Mouse (Mus musculus) limb, embryonic 14.5 days (tissue): ENCODE measurements around the gene Scaf4. TPM values are rescaled to one million over a fixed set of nuclear protein-coding genes. Genes with fewer than 3 reads are reported as not detected.

Experiments
- ATAC-seq: fragments of 200-750 bp; cut with Nextera tagmentation; 2 replicates; pipeline ENCODE4 v1.8.0; 2017; ENCODE audit warnings: low read depth, moderate number of reproducible peaks, moderate TSS enrichment; ENCODE audit not compliant: low FRiP score
- DNase-seq: peaks from one replicate; pipeline ENCODE4 v3.0.0-alpha.2; 2015; ENCODE audit warnings: low spot score
- H3K27ac ChIP-seq: fragments of 300-500 bp; sonication (generic); replicated peaks from 2 replicates; pipeline ENCODE4 v1.5.1; 2014; ENCODE audit warnings: low read depth, mild to moderate bottlenecking, low read length, moderate library complexity, mixed read lengths
- H3K27me3 ChIP-seq: fragments of 300-500 bp; sonication (generic); 2 replicates; pipeline ENCODE4 v1.6.1; 2014; ENCODE audit warnings: low read length, mixed read lengths; ENCODE audit not compliant: control insufficient read depth, insufficient read depth
- H3K36me3 ChIP-seq: fragments of 300-500 bp; sonication (generic); 2 replicates; pipeline ENCODE4 v1.6.1; 2014; ENCODE audit warnings: mild to moderate bottlenecking, low read length, moderate library complexity, mixed read lengths; ENCODE audit not compliant: control insufficient read depth, insufficient read depth
- H3K4me1 ChIP-seq: fragments of 300-500 bp; sonication (generic); 2 replicates; pipeline ENCODE4 v1.6.1; 2014; ENCODE audit warnings: antibody characterized with exemption, low read length, mixed read lengths; ENCODE audit not compliant: control insufficient read depth, insufficient read depth
- H3K4me2 ChIP-seq: fragments of 300-500 bp; sonication (generic); replicated peaks from 2 replicates; pipeline ENCODE4 v1.6.1; 2014; ENCODE audit warnings: low read depth, mild to moderate bottlenecking, low read length, moderate library complexity; ENCODE audit not compliant: severe bottlenecking
- H3K4me3 ChIP-seq: fragments of 300-500 bp; sonication (generic); replicated peaks from 2 replicates; pipeline ENCODE4 v1.5.1; 2014; ENCODE audit warnings: low read length
- H3K9ac ChIP-seq: fragments of 300-500 bp; sonication (generic); 2 replicates; pipeline ENCODE4 v1.6.1; 2014; ENCODE audit warnings: mild to moderate bottlenecking, low read depth, low read length, moderate library complexity; ENCODE audit not compliant: severe bottlenecking
- H3K9me3 ChIP-seq: fragments of 300-500 bp; sonication (generic); 2 replicates; pipeline ENCODE4 v1.6.1; 2016; ENCODE audit warnings: low read length; ENCODE audit not compliant: control insufficient read depth
- POLR2A ChIP-seq: fragments of 200-500 bp; IDR thresholded peaks from 2 replicates; pipeline ENCODE4 v1.8.0; 2012; ENCODE audit warnings: inconsistent platforms, mild to moderate bottlenecking, moderate library complexity, borderline replicate concordance; ENCODE audit not compliant: insufficient read depth, insufficient read length; ENCODE audit errors: extremely low read depth
- WGBS: fragments of 180-500 bp; shearing (Covaris S2); extraction: QIAGEN DNeasy Blood & Tissue Kit; methylation state at CpG from one replicate; pipeline ENCODE4 v1.1.7; 2014; 5-methylcytosine and 5-hydroxymethylcytosine counted together
- polyA plus RNA-seq, 2 experiments: library from polyadenylated mRNA; depleted of rRNA in 1 of 2; stranded (reverse) in 1 of 2; unstranded in 1 of 2; fragments of >200 nt; fragmentation: Nextera tagmentation in 1 of 2; extraction: Ambion mirVana in 1 of 2; gene quantifications; 2 replicates each; pipeline versions ENCODE4 v1.2.1 to v1.2.3; 2012 to 2014

Scaf4 gene
- polyA plus RNA-seq, 2 experiments = 24.8 to 64.3 TPM

DNA sequence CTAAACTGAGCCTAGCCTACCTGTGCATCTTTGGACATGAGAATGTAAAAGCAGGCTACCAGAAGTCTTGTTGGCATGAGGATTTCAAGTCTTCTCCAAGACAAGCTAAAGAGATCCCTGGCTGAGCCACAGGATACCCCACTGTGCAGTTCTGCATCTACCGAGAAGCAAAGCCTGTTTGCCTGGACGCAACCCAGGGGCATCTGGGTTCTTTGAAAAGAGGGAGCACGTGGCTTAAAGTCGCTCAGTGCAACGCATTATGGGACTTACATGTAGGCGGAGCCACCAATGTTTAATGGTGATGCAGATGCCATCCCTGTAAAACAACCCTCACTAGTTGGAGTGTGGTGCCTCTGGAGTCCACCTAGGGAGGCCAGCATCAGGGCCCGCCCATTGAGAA lies 35.0 kb upstream of the Scaf4 start:
- H3K36me3 ChIP-seq = no peaks in the 10 kb centered on the region
- H3K9ac ChIP-seq = no peak overlapping the region
- 63% methylated on average over 7 of the region's 7 CpGs for WGBS
- H3K9me3 ChIP-seq = no peaks in the 10 kb centered on the region
- H3K4me3 ChIP-seq = no peak overlapping the region
- ATAC-seq = no peak
- no peaks in the 10 kb centered on the region; the same call in 1 of the 2 replicates for H3K27me3 ChIP-seq
- H3K27ac ChIP-seq = no peak overlapping the region
- no peak overlapping the region for H3K4me2 ChIP-seq
- TF ChIP-seq POLR2A = no peak
- no peak for DNase-seq
- H3K4me1 ChIP-seq = no peaks in the 10 kb centered on the region

DNA sequence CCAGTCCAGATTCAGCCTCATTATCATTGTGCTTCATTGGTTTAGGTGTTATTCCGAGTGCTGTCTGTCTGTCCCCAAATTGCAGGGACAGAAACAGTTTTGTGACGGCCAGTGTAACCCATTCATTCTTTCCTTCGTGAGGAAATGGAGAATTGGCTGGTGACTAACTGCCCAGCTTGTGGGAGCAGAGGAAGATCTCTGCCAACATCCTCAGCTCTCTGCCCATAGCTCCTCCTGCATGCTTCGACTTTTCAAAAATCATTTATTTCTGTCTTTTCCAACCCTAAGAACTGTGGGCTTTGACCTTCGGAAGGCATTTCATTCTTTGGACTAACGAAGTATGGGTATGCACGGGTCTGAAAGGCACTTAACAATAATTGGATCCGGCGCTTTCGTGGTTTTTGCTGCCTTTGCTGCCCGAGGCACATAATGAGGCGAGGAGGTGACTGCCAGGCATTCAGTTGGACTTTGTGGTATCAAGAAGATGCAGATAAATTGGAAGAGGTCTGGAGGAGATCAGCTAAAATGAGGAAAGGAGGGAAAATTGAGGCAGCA lies 34.1 kb upstream of the Scaf4 start:
- Histone ChIP-seq H3K27ac (no peak overlapping the region), H3K4me2 (no peak overlapping the region), H3K4me3 (no peak overlapping the region), H3K27me3 (no peaks in the 10 kb centered on the region; the same call in 1 of the 2 replicates), H3K9me3 (no peaks in the 10 kb centered on the region), H3K36me3 (no peaks in the 10 kb centered on the region), H3K4me1 (no peaks in the 10 kb centered on the region), H3K9ac (no peak overlapping the region)
- ATAC-seq (no peak), DNase-seq (no peak)
- 46% methylated on average over 12 of the region's 12 CpGs for WGBS
- TF ChIP-seq POLR2A = no peak

DNA sequence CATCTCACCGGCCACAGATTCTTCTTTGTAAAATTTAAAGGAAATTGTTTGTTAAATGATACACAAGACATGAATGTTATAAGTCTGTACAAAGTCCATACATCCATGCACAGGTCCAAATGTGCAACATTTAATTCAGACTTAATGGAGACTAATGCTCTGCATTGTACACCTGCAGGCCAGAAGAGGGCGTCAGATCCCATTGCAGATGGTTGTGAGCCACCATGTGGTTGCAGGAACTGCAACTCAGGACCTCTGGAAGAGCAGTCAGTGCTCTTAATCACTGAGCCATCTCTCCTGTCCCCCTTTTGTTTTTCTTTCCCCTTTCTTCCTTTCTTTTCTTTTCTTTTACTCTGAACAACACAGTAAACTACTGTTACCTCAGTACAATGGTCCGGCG lies 33.5 kb upstream of the Scaf4 start:
- Histone ChIP-seq H3K4me2 (no peak overlapping the region), H3K9me3 (no peaks in the 10 kb centered on the region), H3K4me1 (no peaks in the 10 kb centered on the region), H3K9ac (no peak overlapping the region), H3K27me3 (no peaks in the 10 kb centered on the region; the same call in 1 of the 2 replicates), H3K36me3 (no peaks in the 10 kb centered on the region), H3K4me3 (no peak overlapping the region), H3K27ac (no peak overlapping the region)
- DNase-seq (no peak), ATAC-seq (no peak)
- no peak for TF ChIP-seq POLR2A
- 78% methylated on average over 4 of the region's 4 CpGs for WGBS

DNA sequence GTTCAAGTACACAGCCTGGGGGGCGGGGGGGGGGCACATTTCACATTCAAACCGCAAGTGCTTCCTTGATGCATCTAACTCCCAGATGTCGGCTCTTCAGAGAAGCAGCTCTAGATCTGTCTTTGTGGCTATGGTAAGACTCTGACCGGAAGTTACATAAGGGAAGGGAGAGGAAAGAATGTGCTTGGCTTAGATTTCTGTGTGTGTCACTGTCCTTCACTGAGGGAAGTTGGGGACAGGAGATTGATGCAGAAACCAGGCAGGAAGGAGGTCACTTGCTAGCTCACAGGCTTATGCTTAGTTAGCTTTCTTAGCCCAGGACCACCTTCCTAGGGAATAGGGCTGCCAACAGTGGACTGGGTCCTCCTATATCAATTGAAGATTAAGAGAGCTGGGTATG lies 31.6 kb upstream of the Scaf4 start:
- H3K4me1 ChIP-seq = no peaks in the 10 kb centered on the region
- 91% methylated on average over 4 of the region's 4 CpGs for WGBS
- no peak overlapping the region for H3K4me3 ChIP-seq
- no peak overlapping the region for H3K9ac ChIP-seq
- H3K27ac ChIP-seq = no peak overlapping the region
- no peak overlapping the region for H3K4me2 ChIP-seq
- no peak for ATAC-seq
- H3K9me3 ChIP-seq = no peaks in the 10 kb centered on the region
- H3K27me3 ChIP-seq = no peaks in the 10 kb centered on the region; the same call in 1 of the 2 replicates
- no peak for DNase-seq
- TF ChIP-seq POLR2A = no peak
- H3K36me3 ChIP-seq = no peaks in the 10 kb centered on the region

DNA sequence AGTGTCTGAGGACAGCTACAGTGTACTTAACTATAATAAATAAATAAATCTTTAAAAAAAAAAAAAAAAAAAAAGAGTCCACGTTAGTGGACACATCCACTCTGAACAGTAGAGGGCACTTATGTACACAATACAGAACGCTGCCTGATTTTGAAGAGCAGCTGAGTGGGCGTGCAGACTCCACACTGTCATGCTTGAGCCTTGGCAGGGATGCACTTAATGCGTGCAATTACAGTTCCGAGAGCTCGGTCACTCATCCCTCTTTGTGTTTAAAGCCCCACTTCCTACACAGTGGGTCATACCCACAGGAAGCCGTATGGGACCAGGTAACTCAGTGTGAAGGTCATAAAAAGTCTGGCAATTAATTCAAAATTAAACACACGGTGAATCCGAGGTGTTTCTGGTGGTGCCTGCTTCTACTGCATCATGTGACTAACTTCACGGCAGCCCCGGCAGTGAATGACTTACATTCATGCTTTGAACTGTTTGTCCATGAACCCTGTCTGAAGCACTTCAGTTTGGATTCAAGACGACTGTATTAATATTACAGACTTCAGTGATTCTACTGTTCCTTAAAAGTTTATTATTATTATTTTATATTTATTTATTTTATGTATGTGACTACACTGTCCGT lies 28.3 kb upstream of the Scaf4 start:
- no peaks in the 10 kb centered on the region for H3K9me3 ChIP-seq
- H3K27ac ChIP-seq = no peak overlapping the region
- no peaks in the 10 kb centered on the region for H3K4me1 ChIP-seq
- no peak overlapping the region for H3K4me3 ChIP-seq
- no peak for TF ChIP-seq POLR2A
- H3K27me3 ChIP-seq = no peaks in the 10 kb centered on the region; the same call in 1 of the 2 replicates
- H3K4me2 ChIP-seq = 0 out of 2 replicates have a peak overlapping the region, but pooled peaks have one; percentile 15
- peak; percentile 59 for DNase-seq
- peak; percentile 79; the same call in 1 of the 2 replicates for ATAC-seq
- no peak overlapping the region for H3K9ac ChIP-seq
- WGBS = 57% methylated on average over 13 of the region's 13 CpGs
- no peaks in the 10 kb centered on the region for H3K36me3 ChIP-seq
